Mouse (Mus musculus): ENCODE data around the gene Cyp26a1. TPM values are rescaled to one million over a fixed set of nuclear protein-coding genes. Genes with fewer than 3 reads are reported as not detected.

Gene Cyp26a1
- total and polyA plus RNA-seq, 3 experiments = 0.42 to 0.60 (median 0.55) TPM

- no peak for TF ChIP-seq POLR2AphosphoS5 (IDR thresholded peaks at IDR 0.05; ENCODE audit: insufficient replicate concordance, low read depth, low read length)
- no peak for TF ChIP-seq CTCF (IDR thresholded peaks at IDR 0.05; ENCODE audit: low read depth, low read length)
- TF ChIP-seq GATA2 (IDR thresholded peaks at IDR 0.05; ENCODE audit: borderline replicate concordance, low read depth, low read length) = no peak
- no peak for TF ChIP-seq GATA1 (IDR thresholded peaks at IDR 0.05; ENCODE audit: borderline replicate concordance, low read length)
- Histone ChIP-seq H3K9me3 (replicated peaks) (no peaks in the 10 kb centered on the region), H3K27me3 (ENCODE audit: insufficient read depth, low read length) (peaks cover 16% of the 10 kb centered on the region), H3K4me1 (ENCODE audit: insufficient read depth, low read depth, low read length) (no peaks in the 10 kb centered on the region), H3K4me3 (ENCODE audit: low read depth, low read length) (no peak overlapping the region), H3K36me3 (replicated peaks) (no peaks in the 10 kb centered on the region)
- ATAC-seq (ENCODE audit: extremely low read depth, insufficient number of reproducible peaks, low FRiP score, poor library complexity, severe bottlenecking) = no peak
- no peak for DNase-seq (ENCODE audit: low spot score)
Measured at GRCm38 (mm10) chr19:37724591-37724990, 27.0 kb downstream of the Cyp26a1 start.

DNA sequence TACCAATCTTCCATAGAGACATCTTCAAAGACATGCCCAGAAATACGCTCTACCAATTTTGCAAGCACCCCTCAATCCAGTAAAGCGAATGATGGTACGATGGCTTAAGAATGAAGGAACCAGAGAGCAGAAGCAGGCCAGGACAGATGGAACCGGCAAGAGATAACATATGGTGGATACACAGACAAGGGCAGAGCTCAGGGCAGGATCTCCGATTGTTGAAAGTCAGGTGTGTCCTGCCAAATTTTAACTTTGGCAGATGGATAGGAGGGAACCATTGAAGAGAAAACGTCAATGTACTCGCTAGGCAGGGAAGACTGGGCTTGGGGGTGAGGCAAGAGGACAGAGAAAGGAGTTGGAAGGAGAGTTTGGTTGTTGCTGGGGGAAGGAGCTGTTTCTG is 29.0 kb downstream of the Cyp26a1 start:
- Histone ChIP-seq H3K4me1 (ENCODE audit: insufficient read depth, low read depth, low read length) (no peaks in the 10 kb centered on the region), H3K9me3 (replicated peaks) (no peaks in the 10 kb centered on the region), H3K27me3 (ENCODE audit: insufficient read depth, low read length) (peaks cover 21% of the 10 kb centered on the region), H3K36me3 (replicated peaks) (no peaks in the 10 kb centered on the region), H3K4me3 (ENCODE audit: low read depth, low read length) (no peak overlapping the region)
- ATAC-seq (ENCODE audit: extremely low read depth, insufficient number of reproducible peaks, low FRiP score, poor library complexity, severe bottlenecking) (no peak), DNase-seq (ENCODE audit: low spot score) (no peak)
- TF ChIP-seq CTCF (IDR thresholded peaks at IDR 0.05; ENCODE audit: low read depth, low read length) = no peak
- no peak for TF ChIP-seq POLR2AphosphoS5 (IDR thresholded peaks at IDR 0.05; ENCODE audit: insufficient replicate concordance, low read depth, low read length)

DNA sequence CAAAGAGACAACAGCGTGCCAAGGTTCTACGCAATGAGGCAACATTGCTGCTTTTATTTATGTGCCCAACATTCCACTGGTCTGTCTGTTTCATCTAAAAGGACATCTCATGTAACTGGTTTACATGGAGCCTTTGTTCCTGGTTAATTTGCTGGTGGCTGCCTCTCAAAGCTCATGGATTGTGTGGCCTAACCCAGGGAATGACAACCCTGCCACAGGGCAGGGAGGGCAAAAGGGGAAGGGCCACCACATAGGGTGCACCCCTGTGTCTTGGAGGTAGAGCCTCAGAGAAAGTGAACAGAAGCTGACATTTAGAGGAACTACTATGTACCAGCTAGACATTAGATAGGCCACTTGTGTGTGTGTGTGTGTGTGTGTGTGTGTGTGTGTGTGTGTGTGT is 29.8 kb downstream of the Cyp26a1 start:
- H3K4me3 ChIP-seq (ENCODE audit: low read depth, low read length) = no peak overlapping the region
- H3K4me1 ChIP-seq (ENCODE audit: insufficient read depth, low read depth, low read length) = no peaks in the 10 kb centered on the region
- TF ChIP-seq GATA1 (IDR thresholded peaks at IDR 0.05; ENCODE audit: borderline replicate concordance, low read length) (no peak), POLR2AphosphoS5 (IDR thresholded peaks at IDR 0.05; ENCODE audit: insufficient replicate concordance, low read depth, low read length) (no peak), GATA2 (IDR thresholded peaks at IDR 0.05; ENCODE audit: borderline replicate concordance, low read depth, low read length) (no peak), TAL1 (conservative IDR thresholded peaks at IDR 0.05; ENCODE audit: low read depth, low read length) (no peak), CTCF (IDR thresholded peaks at IDR 0.05; ENCODE audit: low read depth, low read length) (no peak)
- no peaks in the 10 kb centered on the region for H3K9me3 ChIP-seq (replicated peaks)
- ATAC-seq (ENCODE audit: extremely low read depth, insufficient number of reproducible peaks, low FRiP score, poor library complexity, severe bottlenecking) = no peak
- H3K36me3 ChIP-seq (replicated peaks) = no peaks in the 10 kb centered on the region
- DNase-seq (ENCODE audit: low spot score) = no peak
- peaks cover 21% of the 10 kb centered on the region for H3K27me3 ChIP-seq (ENCODE audit: insufficient read depth, low read length)

DNA sequence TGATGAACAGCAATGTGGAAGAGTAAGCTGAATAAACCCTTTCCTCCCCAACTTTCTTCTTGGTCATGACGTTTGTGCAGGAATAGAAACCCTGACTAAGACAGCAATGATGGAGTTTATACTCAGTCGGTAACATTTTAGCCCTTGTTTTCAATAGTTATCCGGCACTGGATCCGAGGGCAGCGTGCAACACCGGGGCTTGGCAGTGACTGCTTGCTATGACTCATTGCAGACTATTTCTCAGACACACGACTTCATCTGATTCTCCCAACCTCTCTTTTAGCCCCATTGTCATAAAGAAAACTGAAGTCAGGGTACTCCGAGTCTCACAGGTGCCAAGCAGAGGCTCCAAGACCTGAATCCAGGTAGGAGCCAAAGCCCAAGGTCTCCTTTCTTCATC is 37.8 kb downstream of the Cyp26a1 start:
- H3K4me3 ChIP-seq (ENCODE audit: low read depth, low read length) = no peak overlapping the region
- ATAC-seq (ENCODE audit: extremely low read depth, insufficient number of reproducible peaks, low FRiP score, poor library complexity, severe bottlenecking) (no peak), DNase-seq (ENCODE audit: low spot score) (no peak)
- 0 out of 2 replicates have a peak, but pooled peaks cover 5% of the 10 kb centered on the region for H3K27me3 ChIP-seq (ENCODE audit: insufficient read depth, low read length)
- no peak for TF ChIP-seq GATA2 (IDR thresholded peaks at IDR 0.05; ENCODE audit: borderline replicate concordance, low read depth, low read length)
- no peak for TF ChIP-seq GATA1 (IDR thresholded peaks at IDR 0.05; ENCODE audit: borderline replicate concordance, low read length)
- TF ChIP-seq POLR2AphosphoS5 (IDR thresholded peaks at IDR 0.05; ENCODE audit: insufficient replicate concordance, low read depth, low read length) = no peak
- TF ChIP-seq TAL1 (conservative IDR thresholded peaks at IDR 0.05; ENCODE audit: low read depth, low read length) = no peak
- TF ChIP-seq CTCF (IDR thresholded peaks at IDR 0.05; ENCODE audit: low read depth, low read length) = no peak
- H3K4me1 ChIP-seq (ENCODE audit: insufficient read depth, low read depth, low read length) = no peaks in the 10 kb centered on the region
- H3K36me3 ChIP-seq (replicated peaks) = no peaks in the 10 kb centered on the region
- H3K9me3 ChIP-seq (replicated peaks) = no peaks in the 10 kb centered on the region

DNA sequence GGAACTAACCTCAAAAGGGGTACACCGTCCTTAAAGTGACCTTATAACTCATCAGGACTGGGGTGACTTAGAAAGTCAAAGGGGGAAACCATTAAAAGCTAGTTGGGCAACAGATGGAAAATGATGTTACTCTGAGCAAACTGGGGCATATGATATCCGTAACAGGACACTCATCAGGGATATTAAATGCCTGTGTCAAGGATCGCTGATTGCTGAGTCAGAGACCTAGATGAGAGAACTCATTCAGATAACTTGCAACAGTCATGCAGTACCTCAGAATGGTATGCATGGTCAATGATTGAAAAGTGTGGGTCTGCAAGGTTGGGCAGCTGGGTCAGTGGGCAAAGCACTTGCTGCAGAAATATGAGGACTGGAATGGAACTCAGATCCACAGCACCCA is 41.0 kb downstream of the Cyp26a1 start:
- peaks cover 2% of the 10 kb centered on the region; the same call in 1 of the 2 replicates for H3K27me3 ChIP-seq (ENCODE audit: insufficient read depth, low read length)
- no peaks in the 10 kb centered on the region for H3K36me3 ChIP-seq (replicated peaks)
- no peaks in the 10 kb centered on the region for H3K4me1 ChIP-seq (ENCODE audit: insufficient read depth, low read depth, low read length)
- ATAC-seq (ENCODE audit: extremely low read depth, insufficient number of reproducible peaks, low FRiP score, poor library complexity, severe bottlenecking) = no peak
- H3K4me3 ChIP-seq (ENCODE audit: low read depth, low read length) = no peak overlapping the region
- no peak for DNase-seq (ENCODE audit: low spot score)
- no peaks in the 10 kb centered on the region for H3K9me3 ChIP-seq (replicated peaks)
- TF ChIP-seq CTCF (IDR thresholded peaks at IDR 0.05; ENCODE audit: low read depth, low read length) (no peak), TAL1 (conservative IDR thresholded peaks at IDR 0.05; ENCODE audit: low read depth, low read length) (no peak), GATA1 (IDR thresholded peaks at IDR 0.05; ENCODE audit: borderline replicate concordance, low read length) (no peak), POLR2AphosphoS5 (IDR thresholded peaks at IDR 0.05; ENCODE audit: insufficient replicate concordance, low read depth, low read length) (no peak), GATA2 (IDR thresholded peaks at IDR 0.05; ENCODE audit: borderline replicate concordance, low read depth, low read length) (no peak)

DNA sequence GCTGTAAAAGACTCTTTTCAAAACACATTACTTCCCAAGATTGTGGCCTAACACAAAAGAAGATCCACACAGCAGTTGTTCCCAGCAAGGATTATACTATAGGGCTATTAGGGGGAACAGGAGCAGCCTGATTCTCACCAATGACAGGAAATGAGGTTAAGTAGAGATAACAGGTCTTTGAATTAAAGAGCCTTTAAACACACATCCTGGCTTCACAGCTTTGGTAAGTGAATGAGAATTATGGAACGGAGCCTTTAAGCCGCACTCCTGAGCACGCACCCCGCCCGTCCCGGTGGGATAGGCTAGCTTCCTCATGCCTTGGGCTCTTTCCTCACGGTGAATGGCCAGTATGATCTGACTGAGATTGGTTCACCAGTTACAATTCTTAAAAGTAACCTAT is 42.4 kb downstream of the Cyp26a1 start:
- DNase-seq (ENCODE audit: low spot score) (no peak), ATAC-seq (ENCODE audit: extremely low read depth, insufficient number of reproducible peaks, low FRiP score, poor library complexity, severe bottlenecking) (no peak)
- peaks cover 2% of the 10 kb centered on the region; the same call in 1 of the 2 replicates for H3K27me3 ChIP-seq (ENCODE audit: insufficient read depth, low read length)
- no peaks in the 10 kb centered on the region for H3K36me3 ChIP-seq (replicated peaks)
- no peaks in the 10 kb centered on the region for H3K4me1 ChIP-seq (ENCODE audit: insufficient read depth, low read depth, low read length)
- TF ChIP-seq POLR2AphosphoS5 (IDR thresholded peaks at IDR 0.05; ENCODE audit: insufficient replicate concordance, low read depth, low read length) (no peak), CTCF (IDR thresholded peaks at IDR 0.05; ENCODE audit: low read depth, low read length) (no peak), GATA1 (IDR thresholded peaks at IDR 0.05; ENCODE audit: borderline replicate concordance, low read length) (no peak), TAL1 (conservative IDR thresholded peaks at IDR 0.05; ENCODE audit: low read depth, low read length) (no peak), GATA2 (IDR thresholded peaks at IDR 0.05; ENCODE audit: borderline replicate concordance, low read depth, low read length) (no peak)
- no peak overlapping the region for H3K4me3 ChIP-seq (ENCODE audit: low read depth, low read length)
- H3K9me3 ChIP-seq (replicated peaks) = no peaks in the 10 kb centered on the region

Other genes with a start within 250 kb of the Cyp26a1 start
- gene Exoc6, start 147.4 kb upstream of the Cyp26a1 start, total RNA-seq (2014; fragmentation: Nextera tagmentation) = 90.4 and 92.8 TPM in 2 replicates
- gene Exoc6, start 147.4 kb upstream of the Cyp26a1 start, total RNA-seq (2017) = 100 and 117 TPM in 2 replicates
- 25.6 and 26.0 TPM in 2 replicates for gene Exoc6, start 147.4 kb upstream of the Cyp26a1 start, polyA plus RNA-seq (2012)
- gene Cyp26c1, start 12.2 kb upstream of the Cyp26a1 start, total RNA-seq (2014; fragmentation: Nextera tagmentation) = 0.75 and 1.4 TPM in 2 replicates
- gene Cyp26c1, start 12.2 kb upstream of the Cyp26a1 start, total RNA-seq (2017) = 0.17 and 0.33 TPM in 2 replicates
- gene Cyp26c1, start 12.2 kb upstream of the Cyp26a1 start, polyA plus RNA-seq (2012) = 0.07 and 0.10 TPM in 2 replicates

Measured in G1E (cell line).